22 mouse cellular contexts compared by ENCODE assay signal in genomic region chr17:66053349-66053748, GRCm38 (mm10). TPM values are rescaled to one million over a fixed set of nuclear protein-coding genes. Genes with fewer than 3 reads are reported as not detected.
DNase-seq lines count a peak whose midpoint lies in the region; ATAC-seq and TF ChIP-seq lines count a peak whose summit lies in the region.
"Had no signal": no experiment of that assay in that cellular context is flagged by ENCODE, and none has a peak within 500 bp of the region (broad histone marks: within the 10 kb centered on the region; RNA-seq: fewer than 3 reads in every experiment).

No protein-coding gene starts in this region.

- ATAC-seq in stomach, embryonic 14.5 days (ENCODE audit: insufficient number of reproducible peaks, insufficient read depth, low FRiP score, low read depth), result no peak
- ATAC-seq in stomach, postnatal 0 days (ENCODE audit: low FRiP score, low TSS enrichment), result no peak
- ATAC-seq: activated CD4-positive, CD25-positive, alpha-beta regulatory T cell, adult 4 months; forebrain, embryonic 14.5 days; forebrain, postnatal 0 days had no signal

- H3K36me3 ChIP-seq in stomach, embryonic 14.5 days (ENCODE audit: control insufficient read depth, insufficient read depth, low read length), result no peaks in the 10 kb centered on the region
- H3K36me3 ChIP-seq in stomach, postnatal 0 days (ENCODE audit: control insufficient read depth, insufficient read depth, low read length), result no peaks in the 10 kb centered on the region; the same call in 1 of the 2 replicates

- H3K27me3 ChIP-seq in stomach, embryonic 14.5 days (ENCODE audit: control insufficient read depth, insufficient read depth, low read length), result no peaks in the 10 kb centered on the region
- H3K27me3 ChIP-seq in stomach, postnatal 0 days (ENCODE audit: control insufficient read depth, insufficient read depth, low read length), result no peaks in the 10 kb centered on the region
- H3K27me3 ChIP-seq: heart, embryonic 13.5 days had no signal

- no peak overlapping the region for H3K4me2 ChIP-seq in stomach, embryonic 14.5 days (replicated peaks; ENCODE audit: low read depth, low read length)
- no peak overlapping the region for H3K4me2 ChIP-seq in stomach, postnatal 0 days (replicated peaks; ENCODE audit: low read depth)
- H3K4me2 ChIP-seq: heart, embryonic 13.5 days; hindbrain, embryonic 14.5 days had no signal

- no peak for TF ChIP-seq EP300 in stomach, postnatal 0 days (optimal IDR thresholded peaks at IDR 0.05)

- WGBS in lung, adult 2 months, result 41% methylated on average over 4 of the region's 4 CpGs
- WGBS in stomach, embryonic 14.5 days, result 61% methylated on average over 4 of the region's 4 CpGs
- 49% methylated on average over 4 of the region's 4 CpGs for WGBS in stomach, postnatal 0 days

- H3K27ac ChIP-seq in stomach, embryonic 14.5 days (ENCODE audit: low read length), result no peak overlapping the region
- no peak overlapping the region for H3K27ac ChIP-seq in stomach, postnatal 0 days (replicated peaks)
- H3K27ac ChIP-seq: gastrocnemius, adult 2 months; heart, adult 2 months; heart, embryonic 10.5 days; heart, embryonic 13.5 days; hindbrain, embryonic 14.5 days had no signal

- no peaks in the 10 kb centered on the region for H3K9me3 ChIP-seq in stomach, embryonic 14.5 days (ENCODE audit: control insufficient read depth, low read depth, low read length)
- H3K9me3 ChIP-seq in stomach, postnatal 0 days (ENCODE audit: control insufficient read depth, low read length), result no peaks in the 10 kb centered on the region
- H3K9me3 ChIP-seq: heart, embryonic 10.5 days; heart, embryonic 13.5 days had no signal

- TF ChIP-seq POLR2A in lung, adult 2 months (IDR thresholded peaks at IDR 0.05; ENCODE audit: borderline replicate concordance, extremely low read depth, low read depth, low read length), result no peak

- H3K9ac ChIP-seq in stomach, embryonic 14.5 days (replicated peaks; ENCODE audit: low read depth, low read length), result 0 out of 2 replicates have a peak overlapping the region, but pooled peaks have one; percentile 14
- H3K9ac ChIP-seq in stomach, postnatal 0 days (ENCODE audit: low read length), result no peak overlapping the region
- H3K9ac ChIP-seq: forebrain, postnatal 0 days; heart, embryonic 13.5 days; hindbrain, embryonic 14.5 days had no signal

- peak; percentile 52 for DNase-seq in heart, adult 11 months
- DNase-seq in heart, adult 18-20 months, result no peak
- peak; percentile 8 for DNase-seq in lung, postnatal 25 days (ENCODE audit: low spot score)
- no peak for DNase-seq in lung, adult 2 months
- no peak for DNase-seq in stomach, postnatal 0 days (ENCODE audit: low spot score)
- DNase-seq: adrenal gland, adult 8-10 months; adrenal gland, postnatal 25 days; cerebellum, adult 18-20 months; cerebellum, adult 9-10 months; cerebellum, postnatal 14 days; forebrain, postnatal 0 days; gastrocnemius, adult 2 months; gastrocnemius, postnatal 14 days; heart, adult 2 months; heart, postnatal 14 days; heart, postnatal 4 days had no signal

- H3K4me3 ChIP-seq in lung, adult 2 months (replicated peaks; ENCODE audit: extremely low read depth, low read depth, low read length), result no peak overlapping the region
- H3K4me3 ChIP-seq in stomach, embryonic 14.5 days (ENCODE audit: low read depth, low read length), result no peak overlapping the region
- H3K4me3 ChIP-seq in stomach, postnatal 0 days (ENCODE audit: low read depth, low read length), result no peak overlapping the region
- H3K4me3 ChIP-seq: gastrocnemius, adult 2 months; heart, adult 2 months; heart, embryonic 10.5 days; heart, embryonic 13.5 days had no signal

- H3K4me1 ChIP-seq in lung, adult 2 months (ENCODE audit: control insufficient read depth, insufficient read depth, low read length), result no peaks in the 10 kb centered on the region; the same call in none of the 2 replicates
- 0 out of 2 replicates have a peak, but pooled peaks cover 5% of the 10 kb centered on the region for H3K4me1 ChIP-seq in stomach, embryonic 14.5 days (ENCODE audit: control insufficient read depth, insufficient read depth, low read length)
- H3K4me1 ChIP-seq in stomach, postnatal 0 days (replicated peaks; ENCODE audit: control insufficient read depth, insufficient read depth), result no peaks in the 10 kb centered on the region
- H3K4me1 ChIP-seq: heart, embryonic 10.5 days had no signal

- no peak for TF ChIP-seq CTCF in lung, adult 2 months (IDR thresholded peaks at IDR 0.05; ENCODE audit: insufficient read depth, low read length)
- no peak for TF ChIP-seq CTCF in stomach, postnatal 0 days (IDR thresholded peaks at IDR 0.05; ENCODE audit: low read depth)

RNA-seq across cellular contexts. Expression of gene Ankrd12, which starts 23.5 kb away (rescaled TPM):
- 10 to 100 TPM; 18.3 to 19.8 TPM for total RNA-seq in heart, adult 18-20 months (2021)
- polyA plus RNA-seq in lung, adult 2 months (2012; rRNA removed), result 5.3 and 5.4 TPM in 2 replicates
- polyA plus RNA-seq in stomach, embryonic 14.5 days (2014; fragmentation: Nextera tagmentation; extraction: Ambion mirVana), result 32.8 and 33.5 TPM in 2 replicates
- 23.4 and 25.5 TPM in 2 replicates for polyA plus RNA-seq in stomach, postnatal 0 days (2015; fragmentation: Nextera tagmentation; extraction: Ambion mirVana)

RNA-seq across cellular contexts. Expression of gene Ndufv2, which starts 48.0 kb away (rescaled TPM):
- total RNA-seq in heart, adult 18-20 months (2021), result 1,000 to 10,000 TPM; 1,218 to 1,257 TPM
- 25.5 and 31.0 TPM in 2 replicates for polyA plus RNA-seq in lung, adult 2 months (2012; rRNA removed)
- polyA plus RNA-seq in stomach, embryonic 14.5 days (2014; fragmentation: Nextera tagmentation; extraction: Ambion mirVana), result 343 and 364 TPM in 2 replicates
- 348 and 356 TPM in 2 replicates for polyA plus RNA-seq in stomach, postnatal 0 days (2015; fragmentation: Nextera tagmentation; extraction: Ambion mirVana)

RNA-seq across cellular contexts. Expression of gene Washc1, which starts 58.0 kb away (rescaled TPM):
- total RNA-seq in heart, adult 18-20 months (2021), result 10 to 100 TPM; 22.5 to 25.0 TPM
- polyA plus RNA-seq in lung, adult 2 months (2012; rRNA removed), result 39.5 and 42.6 TPM in 2 replicates
- 38.0 and 38.2 TPM in 2 replicates for polyA plus RNA-seq in stomach, embryonic 14.5 days (2014; fragmentation: Nextera tagmentation; extraction: Ambion mirVana)
- polyA plus RNA-seq in stomach, postnatal 0 days (2015; fragmentation: Nextera tagmentation; extraction: Ambion mirVana), result 27.2 and 27.6 TPM in 2 replicates

Comparison
In these comparisons a context has a peak if more than half of its experiments do, and no peak if none do; other contexts are left out.
1. DNase-seq: peak in heart, adult 11 months (single experiment) and lung, postnatal 25 days (single experiment); none in heart, adult 18-20 months (0 of 2), lung, adult 2 months (single experiment) and stomach, postnatal 0 days (single experiment).
2. RNA of gene Ndufv2, which starts 48.0 kb away (polyA plus RNA-seq): 343 to 364 TPM in stomach, embryonic 14.5 days and 348 to 356 TPM in stomach, postnatal 0 days; 25.5 to 31.0 TPM in lung, adult 2 months; every median in the first group is over 10 times any median in the second.